Mouse (Mus musculus) 3134 (cell line): ENCODE data around the gene Fam187a.

Experiments
- DNase-seq: peaks from one replicate; pipeline ENCODE4 v3.0.0-alpha.2; 2011; ENCODE audit warnings: low spot score; ENCODE audit not compliant: insufficient read length; ENCODE audit errors: extremely low read depth

The Fam187a gene

DNA sequence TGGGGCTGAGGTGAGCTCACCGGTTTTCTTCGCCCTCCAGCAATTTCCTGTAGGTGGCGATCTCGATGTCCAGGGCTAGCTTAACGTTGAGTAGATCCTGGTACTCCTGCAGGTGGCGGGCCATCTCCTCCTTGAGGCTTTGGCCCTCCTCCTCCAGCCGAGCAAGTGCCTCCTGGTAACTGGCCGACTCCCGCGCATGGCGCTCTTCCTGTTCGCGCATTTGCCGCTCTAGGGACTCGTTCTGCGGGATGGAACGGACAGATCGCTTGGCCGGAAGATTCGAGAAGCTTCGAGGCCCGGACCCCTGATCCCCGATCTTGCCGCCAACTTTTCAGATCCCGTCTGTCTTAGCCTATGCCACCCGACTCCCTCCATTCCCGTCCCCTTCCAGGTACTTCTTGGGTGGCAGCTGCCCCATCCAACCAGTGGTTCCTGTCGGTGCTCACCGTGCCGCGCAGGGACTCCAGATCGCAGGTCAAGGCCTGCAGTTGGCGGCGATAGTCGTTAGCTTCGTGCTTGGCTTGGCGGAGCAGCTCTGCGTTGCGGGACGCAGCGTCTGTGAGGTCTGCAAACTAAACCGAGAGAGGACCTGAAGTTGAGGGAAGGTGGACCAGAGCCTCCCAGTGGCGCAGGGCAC, 8.2 kb downstream of the Fam187a start:
- no peak for DNase-seq

DNA sequence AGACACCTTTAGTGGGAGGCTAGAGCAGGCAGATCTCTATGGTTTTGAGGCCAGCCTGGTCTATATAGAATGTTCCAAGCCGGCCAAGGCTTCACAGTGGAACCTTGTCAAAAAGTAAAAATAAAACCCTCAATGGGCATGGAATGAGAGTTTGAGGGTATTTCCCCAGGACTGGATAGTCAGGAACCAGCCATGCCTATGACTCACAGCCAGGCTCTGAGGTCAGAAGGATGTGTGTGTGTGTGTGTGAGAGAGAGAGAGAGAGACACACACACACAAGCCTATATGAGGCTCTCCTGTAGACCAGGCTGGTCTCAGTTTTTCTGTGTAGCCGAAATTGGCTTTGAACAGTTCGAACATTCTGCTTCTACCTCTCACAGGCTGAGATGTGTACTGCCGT, 9.7 kb downstream of the Fam187a start:
- DNase-seq = peak; percentile 38

DNA sequence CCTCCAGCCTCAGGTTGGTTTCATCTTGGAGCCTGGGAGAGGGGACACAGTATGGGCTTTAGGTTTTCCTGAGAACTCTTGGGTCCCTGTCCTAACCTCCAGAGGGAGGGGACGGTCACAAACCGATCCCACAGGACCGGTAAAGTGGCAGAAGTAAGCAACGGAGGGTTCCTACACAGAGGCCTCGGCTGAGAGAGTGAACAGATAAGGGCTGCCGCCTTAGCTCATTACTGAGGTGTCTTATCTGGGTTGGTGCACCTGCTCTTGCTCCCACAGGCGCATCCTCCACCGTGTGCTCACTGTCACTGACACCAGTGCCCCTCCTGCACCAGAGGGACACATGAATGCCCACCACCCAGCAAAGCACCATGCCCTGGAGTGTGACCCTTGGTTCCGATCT, 10.8 kb downstream of the Fam187a start:
- no peak for DNase-seq

DNA sequence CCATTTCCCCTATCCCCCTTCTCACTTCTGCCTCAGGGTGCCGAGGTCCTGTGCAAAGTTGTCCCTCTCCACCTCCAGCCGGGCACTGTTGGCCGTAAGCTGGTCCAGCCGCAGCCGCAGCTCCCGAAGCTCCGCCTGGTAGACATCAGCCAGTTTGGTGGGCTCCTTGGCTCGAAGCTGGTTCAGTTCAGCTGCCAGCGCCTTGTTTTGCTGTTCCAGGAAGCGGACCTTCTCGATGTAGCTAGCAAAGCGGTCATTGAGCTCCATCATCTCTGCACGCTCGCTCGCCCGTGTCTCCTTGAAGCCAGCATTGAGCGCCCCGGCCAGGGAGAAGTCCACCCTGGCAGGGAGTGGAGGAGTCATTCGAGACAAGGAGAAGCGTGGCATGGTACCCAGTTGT, 11.7 kb downstream of the Fam187a start:
- DNase-seq = no peak

DNA sequence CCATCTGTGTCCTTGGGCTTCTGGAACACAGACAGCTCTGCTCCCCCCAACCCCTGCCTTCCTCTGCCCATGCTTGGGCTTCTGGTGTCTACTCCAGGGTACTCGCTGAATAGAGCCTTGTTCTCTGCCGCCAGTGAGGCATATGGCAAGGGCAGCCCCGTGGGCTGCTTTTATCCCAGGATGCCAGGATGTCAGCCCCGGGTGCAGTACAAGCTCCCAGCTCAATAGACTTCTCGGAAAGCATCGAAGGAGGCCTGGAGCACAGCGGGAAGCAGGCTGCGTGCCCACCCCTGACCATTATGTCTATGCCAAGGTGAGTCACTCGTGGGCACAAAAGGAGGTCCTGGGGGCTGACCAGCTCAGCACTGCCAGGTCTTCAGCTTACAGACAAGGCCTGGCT, 13.4 kb downstream of the Fam187a start:
- DNase-seq = no peak

DNA sequence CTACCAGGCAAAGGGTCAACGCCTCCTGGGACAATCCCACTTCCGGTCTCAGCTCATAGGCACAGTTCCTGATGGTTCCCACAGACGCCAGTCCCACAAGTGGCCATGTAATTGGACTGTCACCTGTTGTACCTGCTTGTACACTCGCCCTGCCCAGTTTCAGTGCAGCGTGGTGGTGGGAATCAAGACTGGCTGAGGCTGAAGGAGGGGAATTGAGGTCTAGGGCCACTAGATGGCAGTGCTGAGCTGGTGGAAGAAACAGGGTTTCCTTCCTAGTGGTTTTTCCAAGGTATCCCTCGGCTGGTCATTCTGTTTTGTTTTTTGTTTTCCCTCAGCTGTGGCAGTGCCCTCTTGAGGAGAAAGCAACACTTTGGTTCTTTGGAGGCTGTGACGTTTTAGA, 15.8 kb downstream of the Fam187a start, which contains the start of gene Gfap:
TSS of gene Gfap (minus strand) at position 150 of the 400 bp plus-strand sequence.
- DNase-seq = peak; percentile 42

DNA sequence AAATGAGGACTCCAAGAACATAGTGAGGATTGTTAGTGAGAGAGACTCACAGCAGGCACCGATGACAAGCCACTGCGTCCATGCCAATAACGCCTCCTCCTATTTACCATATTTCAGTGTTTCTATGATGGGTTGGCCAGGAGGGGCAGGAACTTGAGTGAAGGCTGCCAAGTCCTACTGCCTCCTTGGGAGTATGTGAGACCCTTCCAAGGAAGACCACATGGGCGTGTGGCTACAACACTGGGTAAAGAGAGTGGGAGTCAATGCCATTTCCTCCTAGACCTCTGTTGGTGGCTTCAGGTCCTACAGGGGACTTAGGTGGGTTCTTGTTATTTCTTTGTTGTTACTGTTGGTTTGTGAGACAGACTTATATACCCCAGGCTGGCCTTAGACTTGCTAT, 16.2 kb downstream of the Fam187a start:
- DNase-seq = no peak

DNA sequence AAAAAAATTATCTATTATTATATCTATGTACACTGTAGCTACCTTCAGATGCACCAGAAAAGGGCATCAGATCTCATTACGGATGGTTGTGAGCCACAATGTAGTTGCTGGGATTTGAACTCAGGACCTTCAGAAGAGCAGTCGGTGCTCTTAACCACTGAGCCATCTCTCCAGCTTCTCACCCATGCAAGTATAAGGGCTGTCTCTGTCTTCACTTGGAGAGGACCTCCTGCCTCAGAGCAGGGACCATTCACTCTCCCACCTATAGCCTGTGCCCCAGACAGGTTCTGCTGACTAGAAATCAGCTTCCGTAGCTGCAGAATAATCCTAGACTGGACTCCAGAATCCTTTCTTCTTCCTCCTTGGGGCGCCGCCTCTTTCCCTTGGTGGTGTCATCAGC, 17.1 kb downstream of the Fam187a start:
- DNase-seq = no peak

DNA sequence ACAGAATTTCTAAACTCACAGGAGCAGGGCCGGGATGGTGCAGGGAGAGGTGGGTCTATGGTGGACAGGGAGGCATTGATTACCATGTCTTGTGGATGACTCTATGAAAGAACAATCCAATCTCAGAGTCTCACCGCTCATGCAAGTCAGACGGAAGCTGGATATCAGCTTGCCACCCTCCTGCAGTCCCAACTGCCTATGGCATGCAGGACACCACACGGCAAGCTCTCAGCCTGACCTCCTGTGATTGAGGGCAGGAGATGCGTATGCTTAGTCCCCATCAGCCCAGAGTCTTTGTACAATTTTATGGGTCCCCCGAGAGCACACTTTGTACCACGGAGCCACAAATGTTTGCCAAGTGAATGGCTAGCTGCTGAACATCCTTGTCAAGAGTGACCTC, 18.7 kb downstream of the Fam187a start:
- no peak for DNase-seq

DNA sequence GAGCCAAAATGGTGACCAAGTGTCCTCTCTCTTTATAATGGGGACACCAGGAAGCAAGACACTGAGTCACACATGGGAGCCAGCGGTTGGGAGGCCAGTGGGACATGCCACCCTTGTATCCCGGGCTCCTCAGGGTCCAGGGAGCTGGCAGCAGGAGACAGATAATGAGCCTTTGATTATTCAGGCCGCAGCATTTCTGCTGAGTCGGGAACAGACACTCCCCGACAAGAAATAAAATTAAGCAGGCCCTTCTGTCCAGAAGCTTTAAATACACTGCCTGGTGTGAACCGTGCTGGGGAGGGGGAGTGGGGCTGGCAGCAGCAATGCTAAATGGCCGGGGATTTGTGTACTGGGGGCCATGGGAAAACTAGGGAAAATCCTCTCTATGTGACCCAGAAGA, 26.4 kb downstream of the Fam187a start:
- no peak for DNase-seq

DNA sequence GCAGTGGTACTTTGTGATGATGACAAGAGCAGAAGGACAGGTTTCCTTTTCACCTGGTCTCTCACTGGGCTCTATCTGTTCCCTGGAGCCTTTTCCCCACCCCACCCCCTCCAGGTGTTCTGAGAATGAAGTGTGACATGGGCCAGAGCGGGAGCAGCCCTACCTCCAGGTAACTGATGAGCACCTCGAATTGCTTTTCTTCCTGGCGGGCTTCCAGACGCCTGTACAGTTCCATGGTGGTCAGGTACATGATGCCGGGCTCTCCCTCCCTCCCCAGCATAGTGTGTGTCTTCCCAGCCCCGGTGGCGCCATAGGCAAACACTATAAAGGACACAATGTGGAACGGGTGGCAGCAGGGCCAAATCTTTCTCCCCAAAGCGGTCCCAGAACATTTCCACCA, 30.4 kb downstream of the Fam187a start:
- no peak for DNase-seq

DNA sequence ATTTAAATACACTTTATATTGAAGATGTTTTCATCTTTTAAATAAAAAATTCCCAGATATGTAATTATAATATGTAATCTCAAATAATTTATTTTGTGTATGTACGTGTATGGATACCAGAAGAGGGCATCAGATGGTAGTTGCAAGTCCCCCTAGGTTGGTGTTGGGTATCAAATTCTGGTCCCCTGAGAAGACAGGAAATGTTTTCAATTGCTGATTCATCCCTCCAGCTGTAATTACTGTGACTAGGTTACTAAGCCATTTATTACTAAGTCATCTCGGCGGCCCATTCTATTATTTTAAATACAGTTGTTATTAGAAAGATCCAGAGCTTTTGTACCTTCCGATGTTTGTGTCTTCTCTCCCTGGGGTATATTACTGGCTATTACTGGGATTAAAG, 33.1 kb downstream of the Fam187a start:
- DNase-seq = no peak

DNA sequence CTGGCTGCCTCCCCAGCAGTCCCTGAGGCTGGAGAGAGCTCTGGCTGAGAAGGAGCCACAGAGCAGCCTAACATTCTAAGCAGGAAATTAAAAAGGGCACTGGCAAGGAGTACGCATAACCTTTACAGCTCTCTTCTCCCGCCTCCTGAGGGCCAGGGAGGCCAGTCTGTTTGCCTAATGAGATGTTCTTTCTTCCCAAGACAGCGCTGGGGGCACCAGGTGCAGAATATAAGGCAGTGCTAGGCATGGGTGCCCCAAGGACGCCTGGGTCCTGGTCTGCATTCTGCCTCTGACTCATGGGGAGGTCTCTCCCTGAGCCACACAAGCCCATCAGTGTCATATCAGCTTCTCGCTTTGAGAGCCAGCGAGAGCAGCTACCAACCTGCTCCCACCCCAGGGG, 36.5 kb downstream of the Fam187a start:
- DNase-seq = no peak

DNA sequence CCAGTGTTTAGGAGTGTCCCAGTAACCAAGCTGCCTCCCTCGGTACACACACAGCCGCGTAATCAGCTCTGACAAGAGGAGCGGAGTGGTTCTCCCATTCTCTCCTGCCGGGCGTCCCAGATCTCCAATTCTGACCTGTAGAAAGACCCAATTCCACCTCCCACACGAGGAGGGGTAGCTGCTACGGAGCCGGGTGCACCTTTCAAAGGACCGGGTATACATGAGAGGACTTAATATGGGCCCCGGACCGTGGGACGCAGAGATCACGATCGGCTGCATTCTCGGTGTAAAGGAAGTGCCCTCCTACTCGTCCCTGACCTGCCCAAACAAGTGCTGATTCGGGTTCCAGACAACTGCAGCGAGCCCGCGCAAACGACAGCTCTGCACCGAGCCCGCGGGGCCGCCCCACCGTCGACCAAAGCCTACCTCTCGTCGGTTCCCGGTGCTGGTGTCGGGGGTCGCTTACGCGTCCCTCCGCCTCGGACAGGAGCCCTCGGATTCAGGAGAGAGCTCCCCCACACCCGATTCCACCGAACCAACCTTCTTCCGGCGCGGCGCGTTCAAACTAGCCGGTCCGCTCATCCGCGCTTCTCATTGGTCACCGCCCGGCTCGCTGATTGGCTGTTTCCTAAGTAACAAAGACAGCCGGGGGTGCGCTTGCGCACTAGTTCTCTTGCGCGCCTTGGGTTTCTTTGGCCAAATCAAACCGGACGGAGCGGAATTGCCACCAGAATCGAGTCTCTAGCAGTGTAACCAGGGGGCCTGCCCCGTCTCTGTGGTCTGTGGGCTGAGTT, 39.8 kb downstream of the Fam187a start, which contains the start of gene Kif18b:
TSS of gene Kif18b (minus strand) at position 568 of the 794 bp plus-strand sequence.
- DNase-seq = peak; percentile 96

DNA sequence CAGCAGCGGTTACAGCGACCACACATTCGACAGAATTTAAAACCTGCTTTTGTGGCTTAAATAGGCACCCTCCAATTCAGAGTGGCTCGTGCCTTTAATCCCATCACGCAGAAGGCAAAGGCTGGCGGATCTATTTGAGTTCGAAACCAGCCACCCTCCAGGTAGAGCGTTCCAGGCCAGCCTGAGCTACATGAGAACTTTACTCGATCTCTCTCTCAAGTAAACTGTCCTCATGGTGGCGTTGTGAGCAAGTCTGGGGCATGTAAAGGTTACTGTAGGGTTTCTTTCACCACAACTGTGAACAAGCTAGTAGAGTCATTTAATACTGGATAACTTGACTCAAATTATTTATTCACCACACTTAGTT, 40.4 kb downstream of the Fam187a start:
- no peak for DNase-seq

DNA sequence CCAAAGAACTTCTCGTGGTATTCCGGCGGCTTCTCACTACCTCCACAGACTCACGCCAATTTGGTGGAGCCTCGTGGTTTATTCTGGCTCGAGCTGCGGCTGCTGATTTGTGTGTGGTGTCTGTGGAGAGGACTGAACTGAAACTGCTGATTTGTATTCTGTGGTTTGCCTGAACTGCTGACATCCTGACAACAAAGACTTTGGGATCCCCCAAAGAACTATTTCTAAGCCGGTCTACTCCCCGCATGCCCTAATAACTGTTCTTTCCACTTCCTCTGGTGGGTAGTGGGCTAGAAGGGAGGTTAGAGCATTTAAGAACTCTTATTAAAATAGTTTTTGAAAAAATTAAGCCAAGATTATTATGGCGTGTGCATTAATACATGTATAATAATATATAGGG, 45.7 kb downstream of the Fam187a start:
- DNase-seq = no peak

DNA sequence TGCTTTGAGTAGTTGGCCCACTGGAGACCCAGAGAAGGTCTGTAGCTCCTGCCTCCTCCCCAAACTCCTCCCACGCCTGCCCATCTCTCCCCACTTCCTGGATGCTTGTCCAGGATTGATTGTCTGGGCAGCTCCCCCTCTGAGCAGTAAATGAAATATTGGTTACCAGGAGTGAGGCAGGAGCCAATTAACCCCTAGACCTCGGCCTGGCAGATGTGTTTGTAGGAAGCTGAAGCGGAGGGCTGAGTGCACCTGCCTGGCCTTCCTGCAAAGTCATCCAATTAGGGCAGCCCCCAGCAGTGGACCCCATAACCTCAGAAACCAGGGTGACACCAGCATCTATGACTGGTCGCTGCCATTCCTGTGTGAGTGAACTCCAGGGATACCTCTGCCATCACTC, 51.3 kb downstream of the Fam187a start:
- no peak for DNase-seq
